Mouse (Mus musculus) small intestine, adult 2 months (tissue): ENCODE measurements around the gene 2310039H08Rik.

ENCODE experiments used
- CTCF ChIP-seq: fragments of 200-500 bp; IDR thresholded peaks from 2 replicates; pipeline ENCODE4 v1.5.1; 2012; ENCODE audit warnings: low read depth, mild to moderate bottlenecking, control low read depth, inconsistent platforms, low read length, moderate library complexity, mixed read lengths; ENCODE audit not compliant: insufficient replicate concordance, insufficient read length; ENCODE audit errors: extremely low read depth
- POLR2A ChIP-seq: fragments of 200-500 bp; IDR thresholded peaks from 2 replicates; pipeline ENCODE4 v1.6.1; 2012; ENCODE audit warnings: low read depth, mild to moderate bottlenecking, control low read depth, inconsistent platforms, low read length, moderate library complexity

GRCm38 (mm10) chr17:46783222-46783565 is 10.8 kb downstream of the 2310039H08Rik start:
- TF ChIP-seq POLR2A: no peak
- TF ChIP-seq CTCF: no peak
